Mouse (Mus musculus) hindbrain, embryonic 13.5 days (tissue): ENCODE measurements around the gene Plscr3. TPM values are rescaled to one million over a fixed set of nuclear protein-coding genes. Genes with fewer than 3 reads are reported as not detected.

ENCODE experiments used
- ATAC-seq: fragments of 200-750 bp; cut with Nextera tagmentation; 2 replicates; pipeline ENCODE4 v1.8.0; 2017; ENCODE audit warnings: moderate TSS enrichment; ENCODE audit not compliant: low FRiP score
- H3K27ac ChIP-seq: fragments of 300-500 bp; sonication (generic); 2 replicates; pipeline ENCODE4 v1.5.1; 2015; ENCODE audit warnings: inconsistent platforms, mild to moderate bottlenecking, moderate library complexity
- H3K27me3 ChIP-seq: fragments of 300-500 bp; sonication (generic); 2 replicates; pipeline ENCODE4 v1.6.1; 2015; ENCODE audit warnings: mild to moderate bottlenecking, inconsistent platforms
- H3K36me3 ChIP-seq: fragments of 300-500 bp; sonication (generic); 2 replicates; pipeline ENCODE4 v1.6.1; 2015; ENCODE audit warnings: mild to moderate bottlenecking, inconsistent platforms
- H3K4me1 ChIP-seq: fragments of 300-500 bp; sonication (generic); replicated peaks from 2 replicates; pipeline ENCODE4 v1.6.1; 2015; ENCODE audit warnings: inconsistent platforms
- H3K4me2 ChIP-seq: fragments of 300-500 bp; sonication (generic); 2 replicates; pipeline ENCODE4 v1.6.1; 2015; ENCODE audit warnings: inconsistent platforms, mild to moderate bottlenecking, moderate library complexity
- H3K4me3 ChIP-seq: fragments of 300-500 bp; sonication (generic); 2 replicates; pipeline ENCODE4 v1.5.1; 2015; ENCODE audit warnings: mild to moderate bottlenecking, inconsistent platforms
- H3K9ac ChIP-seq: fragments of 300-500 bp; sonication (generic); 2 replicates; pipeline ENCODE4 v1.6.1; 2015; ENCODE audit warnings: mild to moderate bottlenecking, inconsistent platforms
- H3K9me3 ChIP-seq: fragments of 300-500 bp; sonication (generic); 2 replicates; pipeline ENCODE4 v1.6.1; 2016; ENCODE audit warnings: inconsistent platforms
- WGBS: fragments of 180-500 bp; shearing (Covaris S2); methylation state at CpG from one replicate; pipeline ENCODE4 v1.1.7; 2015; 5-methylcytosine and 5-hydroxymethylcytosine counted together
- polyA plus RNA-seq: library from polyadenylated mRNA; unstranded; fragments of >200 nt; fragmentation: Nextera tagmentation; extraction: Ambion mirVana; gene quantifications from 2 replicates; pipeline ENCODE4 v1.2.1, GENCODE M21; 2015

The Plscr3 gene
- 51.7 and 53.7 TPM in 2 replicates for polyA plus RNA-seq

GRCm38 (mm10) chr11:69846198-69846680 lies at the start of gene Plscr3:
TSS of gene Plscr3 (plus strand) at chr11:69846376.
- peak; percentile 92 for ATAC-seq
- Histone ChIP-seq H3K36me3 (peaks cover 32% of the 10 kb centered on the region), H3K4me1 (peaks cover 45% of the 10 kb centered on the region), H3K27me3 (no peaks in the 10 kb centered on the region), H3K27ac (peak within 1 kb of the TSS; percentile 98), H3K9me3 (no peaks in the 10 kb centered on the region), H3K9ac (peak within 1 kb of the TSS; percentile 90), H3K4me3 (peak within 1 kb of the TSS; percentile 74), H3K4me2 (peak within 1 kb of the TSS; percentile 92)
- WGBS, result under 1% methylated on average over 37 of the region's 38 CpGs

- peaks cover 56% of the 10 kb centered on the region for H3K27me3 ChIP-seq
Measured at GRCm38 (mm10) chr11:69797924-69798323, 48.3 kb upstream of the Plscr3 start.

GRCm38 (mm10) chr11:69799394-69800137 lies 46.6 kb upstream of the Plscr3 start:
- Histone ChIP-seq H3K27ac (peak overlapping the region; percentile 95), H3K4me3 (peak overlapping the region; percentile 52), H3K27me3 (peaks cover 47% of the 10 kb centered on the region), H3K4me1 (peaks cover 74% of the 10 kb centered on the region), H3K9me3 (no peaks in the 10 kb centered on the region), H3K9ac (peak overlapping the region; percentile 89), H3K4me2 (peak overlapping the region; percentile 94), H3K36me3 (peaks cover 4% of the 10 kb centered on the region)
- WGBS, result 15% methylated on average over 12 of the region's 12 CpGs
- ATAC-seq, result no peak

More at GRCm38 (mm10) chr11:69797924-69798323, 48.3 kb upstream of the Plscr3 start:
- Histone ChIP-seq H3K9ac (0 out of 2 replicates have a peak overlapping the region, but pooled peaks have one; percentile 24), H3K4me3 (no peak overlapping the region), H3K36me3 (peaks cover 4% of the 10 kb centered on the region), H3K4me1 (peaks cover 58% of the 10 kb centered on the region), H3K9me3 (no peaks in the 10 kb centered on the region), H3K4me2 (no peak overlapping the region), H3K27ac (no peak overlapping the region)
- ATAC-seq, result no peak
- 75% methylated on average over 7 of the region's 7 CpGs for WGBS

- WGBS, result under 1% methylated on average over 11 of the region's 11 CpGs
- peak overlapping the region; percentile 94 for H3K4me2 ChIP-seq
- peak overlapping the region; percentile 89 for H3K9ac ChIP-seq
- peaks cover 77% of the 10 kb centered on the region for H3K4me1 ChIP-seq
- peaks cover 52% of the 10 kb centered on the region for H3K27me3 ChIP-seq
- peak; percentile 18 for ATAC-seq
- no peaks in the 10 kb centered on the region for H3K9me3 ChIP-seq
- H3K4me3 ChIP-seq, result peak overlapping the region; percentile 52
- H3K36me3 ChIP-seq, result peaks cover 4% of the 10 kb centered on the region
- peak overlapping the region; percentile 95 for H3K27ac ChIP-seq
Measured at GRCm38 (mm10) chr11:69800138-69800391, 46.1 kb upstream of the Plscr3 start.

- peaks cover 52% of the 10 kb centered on the region for H3K27me3 ChIP-seq
- H3K27ac ChIP-seq, result peak overlapping the region; percentile 95
- H3K4me3 ChIP-seq, result peak overlapping the region; percentile 52
- peak overlapping the region; percentile 94 for H3K4me2 ChIP-seq
- H3K9ac ChIP-seq, result peak overlapping the region; percentile 89
- no peaks in the 10 kb centered on the region for H3K9me3 ChIP-seq
- H3K36me3 ChIP-seq, result peaks cover 4% of the 10 kb centered on the region
- peaks cover 78% of the 10 kb centered on the region for H3K4me1 ChIP-seq
- peak; percentile 73 for ATAC-seq
- WGBS, result 0% methylated on average over 34 of the region's 36 CpGs
Measured at GRCm38 (mm10) chr11:69800392-69801197, 45.6 kb upstream of the Plscr3 start.

- peaks cover 4% of the 10 kb centered on the region for H3K36me3 ChIP-seq
- H3K4me2 ChIP-seq, result peak within 1 kb of the TSS; percentile 94
- peaks cover 52% of the 10 kb centered on the region for H3K27me3 ChIP-seq
- H3K9ac ChIP-seq, result peak within 1 kb of the TSS; percentile 89
- peaks cover 73% of the 10 kb centered on the region for H3K4me1 ChIP-seq
- peak within 1 kb of the TSS; percentile 95 for H3K27ac ChIP-seq
- H3K4me3 ChIP-seq, result peak within 1 kb of the TSS; percentile 52
- no peak for ATAC-seq
- 2% methylated on average over 33 of the region's 33 CpGs for WGBS
- 0 out of 2 replicates have a peak, but pooled peaks cover 1% of the 10 kb centered on the region for H3K9me3 ChIP-seq
Measured at GRCm38 (mm10) chr11:69801379-69801977, 44.7 kb upstream of the Plscr3 start, which contains the start of gene Fgf11. TSS of gene Fgf11 (minus strand) at chr11:69801857.

- Histone ChIP-seq H3K4me1 (peaks cover 73% of the 10 kb centered on the region), H3K9ac (peak overlapping the region; percentile 89), H3K27me3 (peaks cover 52% of the 10 kb centered on the region), H3K36me3 (peaks cover under 1% of the 10 kb centered on the region), H3K27ac (peak overlapping the region; percentile 81), H3K9me3 (0 out of 2 replicates have a peak, but pooled peaks cover 3% of the 10 kb centered on the region), H3K4me2 (peak overlapping the region; percentile 94), H3K4me3 (peak overlapping the region; percentile 52)
- under 1% methylated on average over 33 of the region's 33 CpGs for WGBS
- no peak for ATAC-seq
Measured at GRCm38 (mm10) chr11:69802648-69803105, 43.5 kb upstream of the Plscr3 start.

GRCm38 (mm10) chr11:69803328-69803727 lies 42.8 kb upstream of the Plscr3 start:
- Histone ChIP-seq H3K27ac (peak overlapping the region; percentile 81), H3K4me3 (peak overlapping the region; percentile 52), H3K9me3 (0 out of 2 replicates have a peak, but pooled peaks cover 3% of the 10 kb centered on the region), H3K4me1 (peaks cover 70% of the 10 kb centered on the region), H3K9ac (peak overlapping the region; percentile 89), H3K27me3 (peaks cover 46% of the 10 kb centered on the region), H3K36me3 (no peaks in the 10 kb centered on the region), H3K4me2 (peak overlapping the region; percentile 94)
- no peak for ATAC-seq
- WGBS, result 2% methylated on average over 12 of the region's 12 CpGs

GRCm38 (mm10) chr11:69803786-69804651 lies 42.2 kb upstream of the Plscr3 start:
- Histone ChIP-seq H3K27me3 (peaks cover 47% of the 10 kb centered on the region), H3K4me2 (peak overlapping the region; percentile 94), H3K36me3 (no peaks in the 10 kb centered on the region), H3K4me3 (peak overlapping the region; percentile 52), H3K9ac (peak overlapping the region; percentile 89), H3K4me1 (peaks cover 63% of the 10 kb centered on the region), H3K27ac (peak overlapping the region; percentile 81), H3K9me3 (0 out of 2 replicates have a peak, but pooled peaks cover 3% of the 10 kb centered on the region)
- 2% methylated on average over 60 of the region's 60 CpGs for WGBS
- peak; percentile 15; the same call in 1 of the 2 replicates for ATAC-seq

- Histone ChIP-seq H3K27me3 (peaks cover 51% of the 10 kb centered on the region), H3K4me3 (0 out of 2 replicates have a peak overlapping the region, but pooled peaks have one; percentile 10), H3K27ac (no peak overlapping the region), H3K9me3 (0 out of 2 replicates have a peak, but pooled peaks cover 3% of the 10 kb centered on the region), H3K36me3 (no peaks in the 10 kb centered on the region), H3K4me1 (peaks cover 57% of the 10 kb centered on the region), H3K9ac (no peak overlapping the region; the same call in 1 of the 2 replicates), H3K4me2 (peak overlapping the region; percentile 94)
- 5% methylated on average over 12 of the region's 12 CpGs for WGBS
- no peak for ATAC-seq
Measured at GRCm38 (mm10) chr11:69804652-69804940, 41.6 kb upstream of the Plscr3 start.
